Mouse (Mus musculus) heart, adult 18-20 months (tissue): Measurements from ENCODE around the gene Chrna10. TPM values are rescaled to one million over a fixed set of nuclear protein-coding genes. Genes with fewer than 3 reads are reported as not detected.

Experiments used
- DNase-seq, 2 experiments: peaks; one replicate each; pipeline ENCODE4 v3.0.0; 2021 to 2022; ENCODE audit warnings: mixed read lengths in 1 of 2
- total RNA-seq, 2 experiments: library from RNA; stranded (reverse); gene quantifications; 2 replicates each; pipeline ENCODE4 v1.2.3; 2021

The Chrna10 gene
- total RNA-seq, 2 experiments from 2014 or later: not detected

DNA sequence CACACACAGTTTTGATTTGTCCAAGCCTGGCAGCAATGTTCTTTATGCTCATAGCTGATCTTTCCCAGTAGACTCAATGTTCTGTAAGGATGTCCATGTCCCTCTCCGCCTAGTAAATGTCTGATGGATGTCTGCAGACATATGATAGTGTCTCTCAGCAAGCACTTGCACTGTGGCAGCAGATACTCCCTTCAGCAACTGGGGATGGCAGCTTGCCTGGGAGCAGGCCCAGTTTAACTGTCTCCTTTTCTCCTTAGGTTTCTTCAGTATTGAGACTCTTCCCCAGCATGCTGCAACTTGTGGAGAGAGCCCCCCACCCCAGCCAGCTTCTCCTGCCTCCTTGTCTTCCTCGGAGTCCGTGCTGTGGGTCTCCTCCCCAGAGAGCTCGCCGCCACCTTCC is 34.8 kb downstream of the Chrna10 start:
- no peak for DNase-seq

GRCm38 (mm10) chr7:102080311-102080710 is 36.3 kb downstream of the Chrna10 start:
- no peak for DNase-seq

DNA sequence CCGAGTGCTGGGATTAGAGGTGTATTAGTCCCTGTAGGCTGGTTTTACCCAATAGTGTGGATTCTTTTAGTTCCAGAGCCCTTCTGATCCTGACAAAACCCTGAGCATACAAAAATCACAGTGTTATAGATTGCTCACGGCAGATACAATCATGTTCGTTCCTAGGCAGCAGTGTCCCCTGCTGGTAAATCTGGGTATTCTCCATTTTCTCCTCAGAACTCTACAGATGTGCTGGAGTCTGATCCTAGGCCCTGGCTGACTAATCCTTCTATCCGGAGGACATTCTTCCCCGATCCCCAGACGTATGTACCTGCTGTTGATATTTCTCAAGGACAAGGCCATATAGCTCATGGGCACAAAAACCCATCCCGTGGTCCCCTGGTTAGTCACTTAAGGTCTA is 38.1 kb downstream of the Chrna10 start:
- peak in 1 of 2 experiments; percentile 50 for DNase-seq

GRCm38 (mm10) chr7:102076714-102077296 is 39.8 kb downstream of the Chrna10 start:
- DNase-seq: peak in 1 of 2 experiments; percentile 28

DNA sequence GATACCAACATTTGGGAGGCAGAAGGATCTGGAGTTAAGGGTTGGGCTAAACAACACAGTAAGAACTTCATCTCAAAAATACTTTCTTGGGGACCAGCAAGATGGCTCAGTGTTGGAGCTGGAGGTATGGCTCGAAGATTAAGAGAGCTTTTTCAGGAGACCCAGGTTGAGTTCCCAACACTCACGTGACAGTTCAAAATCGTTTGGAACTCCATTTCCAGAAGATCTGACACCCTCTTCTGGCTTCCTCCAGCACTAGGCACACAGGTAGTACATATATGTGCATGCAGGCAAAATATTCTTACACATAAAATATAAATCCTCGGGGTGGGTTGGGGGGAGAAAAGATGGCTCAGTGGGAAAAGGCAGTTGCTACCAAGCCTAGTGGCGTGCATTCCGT is 50.3 kb downstream of the Chrna10 start:
- DNase-seq: no peak

GRCm38 (mm10) chr7:102065046-102065891 is 51.4 kb downstream of the Chrna10 start, which contains the start of the genes Rnf121, Xndc1 and Xntrpc:
Gene Rnf121, minus strand, starts transcription at chr7:102065469.
Gene Xndc1, plus strand, starts transcription at chr7:102065511.
Gene Xntrpc, plus strand, starts transcription at chr7:102065713.
- DNase-seq: peak; percentile 96

DNA sequence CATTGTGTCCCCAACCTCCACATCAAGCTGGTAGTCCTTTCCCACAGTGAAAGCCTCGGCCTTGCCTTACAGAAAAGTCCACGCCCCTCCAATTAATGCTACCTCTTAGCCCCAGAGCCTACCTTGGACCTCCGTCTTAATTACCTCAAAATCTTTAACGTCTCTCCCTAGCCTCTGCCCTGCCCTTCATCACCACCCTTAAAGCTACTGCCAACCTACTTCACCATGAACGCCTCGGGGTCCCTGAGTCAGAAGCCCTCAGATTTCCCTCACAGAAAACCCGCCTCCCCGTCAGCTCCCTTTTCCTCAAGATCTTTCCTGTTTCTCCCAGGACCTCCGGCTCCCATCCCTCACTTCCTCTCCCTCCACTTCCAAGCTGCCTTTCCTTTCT is 52.0 kb downstream of the Chrna10 start:
- no peak for DNase-seq

GRCm38 (mm10) chr7:102063891-102064290 is 52.7 kb downstream of the Chrna10 start:
- DNase-seq: no peak

DNA sequence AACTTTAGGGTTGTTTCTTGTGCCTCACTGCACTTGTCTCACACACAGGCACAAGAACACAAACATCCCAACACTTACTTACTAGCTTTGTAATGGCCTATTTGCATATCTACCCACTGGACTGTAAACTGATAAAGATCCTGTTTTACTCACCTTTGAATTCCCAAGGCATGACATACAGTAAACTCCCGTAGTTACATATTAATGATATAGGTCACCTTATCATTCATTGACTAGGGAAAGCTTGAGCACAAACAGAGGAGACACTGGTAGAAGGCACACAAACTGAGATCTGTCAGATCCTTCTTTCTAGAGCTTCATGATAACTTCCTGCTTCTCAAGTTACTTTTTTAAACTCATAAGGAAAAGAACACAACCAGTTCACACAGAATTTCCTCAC is 54.4 kb downstream of the Chrna10 start:
- DNase-seq: no peak

DNA sequence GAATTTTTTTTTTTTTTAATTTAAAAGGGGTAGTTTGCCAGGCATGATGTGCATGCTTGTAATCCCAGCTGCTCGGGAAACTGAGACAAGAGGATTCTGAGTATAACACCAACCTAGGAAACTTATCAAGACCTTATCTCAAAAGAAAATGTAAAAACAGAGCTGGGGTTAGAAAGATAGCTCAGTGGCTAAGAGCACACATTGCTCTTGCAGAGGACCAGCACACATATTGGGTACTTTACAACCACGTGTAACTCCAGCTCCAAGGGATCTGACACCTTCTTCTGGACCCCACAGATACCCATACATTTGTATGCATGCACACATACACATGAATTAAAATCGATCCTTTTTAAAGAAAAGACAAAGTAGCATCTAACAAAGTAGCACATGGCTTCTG is 55.3 kb downstream of the Chrna10 start:
- no peak for DNase-seq

Other genes with a start within 250 kb of the Chrna10 start
- not detected for gene Folr1, start 246.0 kb downstream of the Chrna10 start, total RNA-seq
- 100 to 1,000 TPM; 117 TPM for gene Lamtor1, start 210.9 kb downstream of the Chrna10 start, total RNA-seq
- not detected for gene Tomt, start 210.5 kb downstream of the Chrna10 start, total RNA-seq
- gene Lrrc51, start 182.9 kb downstream of the Chrna10 start, total RNA-seq: 1 to 10 TPM; 4.1 to 5.7 TPM
- gene Numa1, start 182.7 kb downstream of the Chrna10 start, total RNA-seq: 10 to 100 TPM; 89.0 to 95.0 TPM
- gene Il18bp, start 98.1 kb downstream of the Chrna10 start, total RNA-seq: 10 to 100 TPM in 1 of 2 experiments, 1 to 10 TPM in 1; 7.4 to 11.9 TPM
- gene Rnf121, start 51.4 kb downstream of the Chrna10 start, total RNA-seq: 10 to 100 TPM; 24.5 TPM
- gene Xndc1, start 51.3 kb downstream of the Chrna10 start, total RNA-seq: 1 to 10 TPM; 4.9 to 6.9 TPM
- under 1 TPM; 0.44 to 0.74 TPM for gene Xntrpc, start 51.1 kb downstream of the Chrna10 start, total RNA-seq
- under 1 TPM; 0.15 to 0.90 TPM for gene Trpc2, start 33.7 kb downstream of the Chrna10 start, total RNA-seq
- 100 to 1,000 TPM; 268 to 300 TPM for gene Art1, start 15.1 kb downstream of the Chrna10 start, total RNA-seq
- 10 to 100 TPM; 15.2 to 22.8 TPM for gene Art5, start 7.3 kb downstream of the Chrna10 start, total RNA-seq
- gene Nup98, start 93.3 kb upstream of the Chrna10 start, total RNA-seq: 10 to 100 TPM; 31.0 to 35.4 TPM
- 10 to 100 TPM; 77.6 to 82.5 TPM for gene Pgap2, start 93.4 kb upstream of the Chrna10 start, total RNA-seq
- 10 to 100 TPM; 19.6 to 26.9 TPM for gene Rhog, start 139.2 kb upstream of the Chrna10 start, total RNA-seq
- 10 to 100 TPM; 20.7 to 25.8 TPM for gene Stim1, start 151.0 kb upstream of the Chrna10 start, total RNA-seq